Mouse (Mus musculus): ENCODE results near the gene Gabbr1. TPM values are rescaled to one million over a fixed set of nuclear protein-coding genes. Genes with fewer than 3 reads are reported as not detected.

The Gabbr1 gene
- polyA plus RNA-seq, 1 experiment from 2014 or later = 15.0 TPM

GRCm38 (mm10) chr17:37046312-37047112, 746 bp downstream of the Gabbr1 start:
- Histone ChIP-seq H3K4me2 (replicated peaks) (peak overlapping the region; percentile 92), H3K27ac (replicated peaks) (peak overlapping the region; percentile 77), H3K9ac (peak overlapping the region; percentile 67), H3K4me1 (peaks cover 46% of the 10 kb centered on the region), H3K27me3 (peaks cover 4% of the 10 kb centered on the region; the same call in 1 of the 2 replicates), H3K9me3 (replicated peaks) (no peaks in the 10 kb centered on the region), H3K36me3 (no peaks in the 10 kb centered on the region), H3K4me3 (replicated peaks) (peak overlapping the region; percentile 68)
- 1% methylated on average over 45 of the region's 58 CpGs for WGBS
- ATAC-seq (ENCODE audit: insufficient number of reproducible peaks, low FRiP score, low TSS enrichment, low read depth) = peak; percentile 84

GRCm38 (mm10) chr17:37047332-37047976, 1.7 kb downstream of the Gabbr1 start:
- no peak overlapping the region for H3K9ac ChIP-seq
- H3K36me3 ChIP-seq = no peaks in the 10 kb centered on the region
- H3K27me3 ChIP-seq = peaks cover 4% of the 10 kb centered on the region; the same call in 1 of the 2 replicates
- no peaks in the 10 kb centered on the region for H3K9me3 ChIP-seq (replicated peaks)
- no peak for ATAC-seq (ENCODE audit: insufficient number of reproducible peaks, low FRiP score, low TSS enrichment, low read depth)
- peak overlapping the region; percentile 92 for H3K4me2 ChIP-seq (replicated peaks)
- H3K27ac ChIP-seq (replicated peaks) = no peak overlapping the region
- peak overlapping the region; percentile 68 for H3K4me3 ChIP-seq (replicated peaks)
- H3K4me1 ChIP-seq = peaks cover 48% of the 10 kb centered on the region
- 20% methylated on average over 19 of the region's 19 CpGs for WGBS

- ATAC-seq (ENCODE audit: insufficient number of reproducible peaks, low FRiP score, low TSS enrichment, low read depth) = no peak
- H3K36me3 ChIP-seq = no peaks in the 10 kb centered on the region
- no peaks in the 10 kb centered on the region for H3K9me3 ChIP-seq (replicated peaks)
- no peak overlapping the region for H3K27ac ChIP-seq (replicated peaks)
- no peak overlapping the region for H3K4me2 ChIP-seq (replicated peaks)
- peaks cover 4% of the 10 kb centered on the region; the same call in 1 of the 2 replicates for H3K27me3 ChIP-seq
- H3K4me3 ChIP-seq (replicated peaks) = no peak overlapping the region; the same call in 1 of the 2 replicates
- no peak overlapping the region for H3K9ac ChIP-seq
- H3K4me1 ChIP-seq = peaks cover 48% of the 10 kb centered on the region
- 18% methylated on average over 3 of the region's 3 CpGs for WGBS
These were observed 2.2 kb downstream of the Gabbr1 start for GRCm38 (mm10) chr17:37047981-37048380.

GRCm38 (mm10) chr17:37048383-37048782, 2.6 kb downstream of the Gabbr1 start:
- Histone ChIP-seq H3K4me3 (replicated peaks) (no peak overlapping the region), H3K36me3 (no peaks in the 10 kb centered on the region), H3K4me1 (peaks cover 48% of the 10 kb centered on the region), H3K27ac (replicated peaks) (no peak overlapping the region), H3K9ac (no peak overlapping the region), H3K27me3 (peaks cover 4% of the 10 kb centered on the region; the same call in 1 of the 2 replicates), H3K4me2 (replicated peaks) (no peak overlapping the region), H3K9me3 (replicated peaks) (no peaks in the 10 kb centered on the region)
- no peak for ATAC-seq (ENCODE audit: insufficient number of reproducible peaks, low FRiP score, low TSS enrichment, low read depth)
- WGBS = 57% methylated on average over 7 of the region's 7 CpGs

GRCm38 (mm10) chr17:37049570-37050310, 4.0 kb downstream of the Gabbr1 start:
- ATAC-seq (ENCODE audit: insufficient number of reproducible peaks, low FRiP score, low TSS enrichment, low read depth) = 0 out of 2 replicates have a peak, but pooled peaks have one; percentile 2
- WGBS = 5% methylated on average over 39 of the region's 39 CpGs
- H3K36me3 ChIP-seq = 0 out of 2 replicates have a peak, but pooled peaks cover 9% of the 10 kb centered on the region
- peaks cover 4% of the 10 kb centered on the region; the same call in 1 of the 2 replicates for H3K27me3 ChIP-seq
- peaks cover 48% of the 10 kb centered on the region for H3K4me1 ChIP-seq
- H3K4me3 ChIP-seq (replicated peaks) = peak overlapping the region; percentile 67
- peak overlapping the region; percentile 73 for H3K27ac ChIP-seq (replicated peaks)
- no peaks in the 10 kb centered on the region for H3K9me3 ChIP-seq (replicated peaks)
- peak overlapping the region; percentile 50; the same call in 1 of the 2 replicates for H3K9ac ChIP-seq
- peak overlapping the region; percentile 73 for H3K4me2 ChIP-seq (replicated peaks)

GRCm38 (mm10) chr17:37050399-37050798, 4.6 kb downstream of the Gabbr1 start:
- Histone ChIP-seq H3K27ac (replicated peaks) (peak overlapping the region; percentile 73), H3K4me3 (replicated peaks) (peak overlapping the region; percentile 67), H3K4me2 (replicated peaks) (peak overlapping the region; percentile 73), H3K9me3 (replicated peaks) (no peaks in the 10 kb centered on the region), H3K27me3 (peaks cover 4% of the 10 kb centered on the region; the same call in 1 of the 2 replicates), H3K4me1 (peaks cover 44% of the 10 kb centered on the region), H3K9ac (peak overlapping the region; percentile 50), H3K36me3 (0 out of 2 replicates have a peak, but pooled peaks cover 14% of the 10 kb centered on the region)
- WGBS = 1% methylated on average over 22 of the region's 22 CpGs
- ATAC-seq (ENCODE audit: insufficient number of reproducible peaks, low FRiP score, low TSS enrichment, low read depth) = peak; percentile 45; the same call in 1 of the 2 replicates

- no peak for ATAC-seq (ENCODE audit: insufficient number of reproducible peaks, low FRiP score, low TSS enrichment, low read depth)
- H3K4me1 ChIP-seq = peaks cover 40% of the 10 kb centered on the region
- H3K4me3 ChIP-seq (replicated peaks) = peak overlapping the region; percentile 67
- H3K27ac ChIP-seq (replicated peaks) = 0 out of 2 replicates have a peak overlapping the region, but pooled peaks have one; percentile 22
- peaks cover 18% of the 10 kb centered on the region; the same call in 1 of the 2 replicates for H3K36me3 ChIP-seq
- WGBS = 4% methylated on average over 27 of the region's 27 CpGs
- H3K4me2 ChIP-seq (replicated peaks) = peak overlapping the region; percentile 73
- H3K9ac ChIP-seq = peak overlapping the region; percentile 50
- peaks cover 4% of the 10 kb centered on the region; the same call in 1 of the 2 replicates for H3K27me3 ChIP-seq
- no peaks in the 10 kb centered on the region for H3K9me3 ChIP-seq (replicated peaks)
These were observed 5.1 kb downstream of the Gabbr1 start for GRCm38 (mm10) chr17:37050876-37051275.

GRCm38 (mm10) chr17:37051745-37052144, 6.0 kb downstream of the Gabbr1 start:
- Histone ChIP-seq H3K9ac (no peak overlapping the region), H3K4me3 (replicated peaks) (no peak overlapping the region), H3K27me3 (peaks cover 4% of the 10 kb centered on the region; the same call in 1 of the 2 replicates), H3K4me1 (peaks cover 36% of the 10 kb centered on the region), H3K27ac (replicated peaks) (no peak overlapping the region), H3K9me3 (replicated peaks) (no peaks in the 10 kb centered on the region), H3K36me3 (peaks cover 26% of the 10 kb centered on the region), H3K4me2 (replicated peaks) (peak overlapping the region; percentile 73)
- WGBS = 48% methylated on average over 4 of the region's 4 CpGs
- ATAC-seq (ENCODE audit: insufficient number of reproducible peaks, low FRiP score, low TSS enrichment, low read depth) = no peak

GRCm38 (mm10) chr17:37056957-37057356, 11.2 kb downstream of the Gabbr1 start:
- H3K27me3 ChIP-seq = no peaks in the 10 kb centered on the region
- H3K4me1 ChIP-seq = no peaks in the 10 kb centered on the region
- H3K36me3 ChIP-seq = peaks cover 55% of the 10 kb centered on the region
- ATAC-seq (ENCODE audit: insufficient number of reproducible peaks, low FRiP score, low TSS enrichment, low read depth) = no peak
- H3K27ac ChIP-seq (replicated peaks) = no peak overlapping the region
- H3K9me3 ChIP-seq (replicated peaks) = no peaks in the 10 kb centered on the region
- WGBS = 90% methylated on average over 6 of the region's 6 CpGs
- H3K4me3 ChIP-seq (replicated peaks) = no peak overlapping the region
- H3K9ac ChIP-seq = no peak overlapping the region
- H3K4me2 ChIP-seq (replicated peaks) = no peak overlapping the region

GRCm38 (mm10) chr17:37061435-37061834, 15.7 kb downstream of the Gabbr1 start:
- ATAC-seq (ENCODE audit: insufficient number of reproducible peaks, low FRiP score, low TSS enrichment, low read depth) = no peak
- Histone ChIP-seq H3K36me3 (peaks cover 75% of the 10 kb centered on the region), H3K9me3 (replicated peaks) (no peaks in the 10 kb centered on the region), H3K9ac (no peak overlapping the region), H3K4me2 (replicated peaks) (no peak overlapping the region), H3K4me3 (replicated peaks) (no peak overlapping the region), H3K4me1 (no peaks in the 10 kb centered on the region), H3K27me3 (no peaks in the 10 kb centered on the region), H3K27ac (replicated peaks) (no peak overlapping the region)
- WGBS = 83% methylated on average over 3 of the region's 3 CpGs

All from embryonic facial prominence, embryonic 15.5 days (tissue).